Mouse (Mus musculus) C2C12 (cell line): ENCODE data around the gene Ap5b1. TPM values are rescaled to one million over a fixed set of nuclear protein-coding genes. Genes with fewer than 3 reads are reported as not detected.

Source experiments
- H3K27me3 ChIP-seq: one replicate; pipeline ENCODE4 v1.6.1; 2011; ENCODE audit not compliant: control insufficient read depth, insufficient read depth, insufficient read length
- H3K36me3 ChIP-seq: one replicate; pipeline ENCODE4 v1.6.1; 2011; ENCODE audit not compliant: control insufficient read depth, insufficient read depth
- H3K4me3 ChIP-seq: one replicate; pipeline ENCODE4 v1.5.1; 2011; ENCODE audit warnings: mild to moderate bottlenecking, control low read depth; ENCODE audit not compliant: poor library complexity, insufficient read depth, severe bottlenecking
- H3K79me2 ChIP-seq: one replicate; pipeline ENCODE4 v1.6.1; 2011; ENCODE audit not compliant: control insufficient read depth, insufficient read depth
- H3K79me3 ChIP-seq: one replicate; pipeline ENCODE4 v1.6.1; 2011; ENCODE audit warnings: low read depth, control low read depth
- H3ac ChIP-seq: one replicate; pipeline ENCODE3; 2011; ENCODE audit warnings: low read depth; ENCODE audit not compliant: control insufficient read depth, insufficient read length
- CEBPB ChIP-seq: IDR thresholded peaks from one replicate; pipeline ENCODE4 v1.6.1; 2011; ENCODE audit warnings: low read depth, mild to moderate bottlenecking, control low read depth, moderate library complexity
- CTCF ChIP-seq: IDR thresholded peaks from one replicate; pipeline ENCODE4 v1.5.1; 2011; ENCODE audit not compliant: control insufficient read depth, insufficient read depth, insufficient read length
- FOSL1 ChIP-seq: IDR thresholded peaks from one replicate; pipeline ENCODE4 v1.8.0; 2011; ENCODE audit warnings: mild to moderate bottlenecking, low read length; ENCODE audit not compliant: poor library complexity, insufficient read depth, severe bottlenecking
- MAX ChIP-seq: IDR thresholded peaks from one replicate; pipeline ENCODE4 v1.6.1; 2011; ENCODE audit warnings: mild to moderate bottlenecking, control low read depth
- MYOD1 ChIP-seq: IDR thresholded peaks from one replicate; pipeline ENCODE4 v1.6.1; 2011; ENCODE audit warnings: low read depth; ENCODE audit not compliant: control insufficient read depth, insufficient read length
- MYOG ChIP-seq: IDR thresholded peaks from one replicate; pipeline ENCODE4 v1.6.1; 2011; ENCODE audit not compliant: control insufficient read depth, insufficient read length; ENCODE audit errors: extremely low read depth
- USF1 ChIP-seq: IDR thresholded peaks from one replicate; pipeline ENCODE4 v1.6.1; 2011; ENCODE audit warnings: low read depth, mild to moderate bottlenecking, control low read depth, moderate library complexity
- polyA plus RNA-seq: library from polyadenylated mRNA; unstranded; fragments of >200 nt; fragmentation: generic; extraction: Trizol; gene quantifications from one replicate; pipeline ENCODE4 v1.2.1, GENCODE M21; 2012; ENCODE audit warnings: missing spikeins

The Ap5b1 gene
- polyA plus RNA-seq, 1 experiment, result 3.9 TPM

GRCm38 (mm10) chr19:5560457-5561041, 7.3 kb upstream of the Ap5b1 start, which contains the start of gene Ovol1:
Gene Ovol1, minus strand, starts transcription at chr19:5560646.
- Histone ChIP-seq H3K27me3 (peaks cover 56% of the 10 kb centered on the region), H3K36me3 (no peaks in the 10 kb centered on the region), H3K4me3 (no peak within 1 kb of the TSS), H3ac (no peak within 1 kb of the TSS), H3K79me3 (no peaks in the 10 kb centered on the region), H3K79me2 (no peaks in the 10 kb centered on the region)
- TF ChIP-seq MYOG, result no peak
- no peak for TF ChIP-seq MYOD1
- TF ChIP-seq USF1, result no peak
- no peak for TF ChIP-seq CTCF
- TF ChIP-seq FOSL1, result no peak
- no peak for TF ChIP-seq CEBPB
- no peak for TF ChIP-seq MAX

DNA sequence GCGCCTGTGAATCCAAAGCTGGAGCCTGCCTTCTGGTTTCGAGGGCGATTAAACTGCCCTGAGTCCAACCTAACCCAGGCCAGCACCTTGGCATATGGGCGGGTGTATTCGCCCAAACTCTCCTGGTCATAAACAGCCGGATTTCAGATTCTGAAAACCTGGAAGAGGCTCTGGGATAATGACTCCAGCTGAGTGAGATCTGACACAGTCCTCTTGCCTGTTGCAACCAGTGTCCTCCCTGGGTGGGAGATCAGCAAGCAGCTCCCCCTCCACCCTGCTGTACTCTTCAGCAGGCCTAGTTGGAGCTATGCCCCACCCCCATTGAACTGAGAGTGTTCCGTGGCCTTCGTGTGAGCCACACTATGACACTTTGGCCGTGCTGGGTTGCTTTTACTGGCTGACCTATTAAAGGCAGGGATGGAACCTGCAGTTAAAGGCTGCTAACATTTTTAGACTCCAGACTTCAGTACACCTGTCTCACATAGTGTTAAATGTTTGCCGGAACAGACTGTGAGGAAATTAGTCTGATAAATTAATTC, 6.5 kb upstream of the Ap5b1 start:
- TF ChIP-seq MYOG, result no peak

DNA sequence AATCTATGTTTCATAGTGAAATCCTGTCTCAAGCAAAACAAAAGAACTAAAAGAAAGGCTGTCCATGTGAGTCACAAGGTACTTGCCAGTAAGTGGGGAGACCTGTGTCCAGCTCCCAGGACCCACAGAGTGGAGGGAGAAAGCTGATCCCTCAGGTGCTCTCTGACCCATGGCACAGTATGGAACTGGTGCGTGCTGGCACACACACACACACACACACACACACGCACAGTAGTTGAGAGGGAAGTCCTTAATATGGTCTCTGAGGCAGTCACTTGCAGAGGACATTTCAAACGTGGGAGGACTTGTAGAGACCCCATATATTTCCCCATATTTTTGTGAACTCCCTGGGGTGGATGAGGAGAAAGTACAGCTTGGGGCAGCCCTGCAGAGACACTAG, 5.9 kb upstream of the Ap5b1 start:
- Histone ChIP-seq H3K36me3 (no peaks in the 10 kb centered on the region), H3K4me3 (no peak overlapping the region), H3ac (no peak overlapping the region), H3K79me2 (no peaks in the 10 kb centered on the region), H3K79me3 (no peaks in the 10 kb centered on the region), H3K27me3 (peaks cover 49% of the 10 kb centered on the region)
- TF ChIP-seq USF1, result no peak
- TF ChIP-seq FOSL1, result no peak
- no peak for TF ChIP-seq CTCF
- no peak for TF ChIP-seq CEBPB
- no peak for TF ChIP-seq MYOG
- TF ChIP-seq MYOD1, result no peak
- TF ChIP-seq MAX, result no peak

More for the DNA sequence above, 6.5 kb upstream of the Ap5b1 start:
- Histone ChIP-seq H3K79me3 (no peaks in the 10 kb centered on the region), H3ac (no peak overlapping the region), H3K4me3 (no peak overlapping the region), H3K36me3 (no peaks in the 10 kb centered on the region), H3K79me2 (no peaks in the 10 kb centered on the region), H3K27me3 (peaks cover 54% of the 10 kb centered on the region)

GRCm38 (mm10) chr19:5562776-5563175, 5.0 kb upstream of the Ap5b1 start:
- Histone ChIP-seq H3K27me3 (peaks cover 41% of the 10 kb centered on the region), H3K79me2 (no peaks in the 10 kb centered on the region), H3ac (no peak overlapping the region), H3K79me3 (no peaks in the 10 kb centered on the region), H3K36me3 (no peaks in the 10 kb centered on the region), H3K4me3 (no peak overlapping the region)
- no peak for TF ChIP-seq MYOD1
- TF ChIP-seq FOSL1, result no peak
- TF ChIP-seq USF1, result no peak
- no peak for TF ChIP-seq MYOG
- no peak for TF ChIP-seq CTCF
- TF ChIP-seq CEBPB, result no peak
- no peak for TF ChIP-seq MAX

DNA sequence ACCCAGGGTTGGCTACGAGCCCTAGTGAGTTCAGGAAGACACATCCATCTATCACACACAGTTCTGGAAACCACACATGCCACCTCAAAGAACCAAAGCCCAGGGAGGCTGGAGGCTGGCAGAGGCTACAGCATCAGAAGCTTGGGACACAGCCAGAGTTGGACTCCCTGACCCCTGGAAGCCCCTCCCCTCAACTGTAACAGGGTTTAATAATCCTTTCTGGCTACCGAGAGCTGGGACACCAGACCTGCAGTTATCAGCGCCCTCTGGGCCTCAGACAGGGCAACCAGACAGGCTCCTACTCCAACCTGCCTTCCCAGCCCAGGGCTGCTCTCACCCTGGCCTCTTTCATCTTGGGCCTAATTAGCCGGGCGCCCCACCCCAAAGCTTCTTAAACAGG, 1.5 kb upstream of the Ap5b1 start:
- TF ChIP-seq MAX (no peak), FOSL1 (no peak), USF1 (no peak), MYOG (no peak), CTCF (no peak), MYOD1 (no peak)
- no peaks in the 10 kb centered on the region for H3K79me3 ChIP-seq
- H3K79me2 ChIP-seq, result no peaks in the 10 kb centered on the region
- H3K27me3 ChIP-seq, result peaks cover 7% of the 10 kb centered on the region
- H3K4me3 ChIP-seq, result no peak overlapping the region
- H3ac ChIP-seq, result no peak overlapping the region
- H3K36me3 ChIP-seq, result peaks cover 4% of the 10 kb centered on the region

- H3K79me2 ChIP-seq, result no peaks in the 10 kb centered on the region
- no peaks in the 10 kb centered on the region for H3K27me3 ChIP-seq
- peaks cover 4% of the 10 kb centered on the region for H3K36me3 ChIP-seq
- no peaks in the 10 kb centered on the region for H3K79me3 ChIP-seq
- TF ChIP-seq MYOG (no peak), CEBPB (no peak), MYOD1 (no peak), USF1 (no peak)
- peak overlapping the region; percentile 86 for H3ac ChIP-seq
- H3K4me3 ChIP-seq, result peak overlapping the region; percentile 40
Measured at GRCm38 (mm10) chr19:5567180-5567533, 668 bp upstream of the Ap5b1 start.
